Mouse (Mus musculus) ES-E14 (cell line): ENCODE data around the gene Vsir. TPM values are rescaled to one million over a fixed set of nuclear protein-coding genes. Genes with fewer than 3 reads are reported as not detected.

Source experiments
- DNase-seq: peaks from one replicate; pipeline ENCODE4 v3.0.0-alpha.2; 2013; ENCODE audit warnings: low read depth, low spot score
- H3K27ac ChIP-seq: 2 replicates; pipeline ENCODE4 v1.5.1; 2012; ENCODE audit warnings: low read depth, mild to moderate bottlenecking, low read length, moderate library complexity, mixed read lengths; ENCODE audit not compliant: poor library complexity, insufficient read depth, severe bottlenecking
- H3K36me3 ChIP-seq: 2 replicates; pipeline ENCODE4 v1.6.1; 2012; ENCODE audit warnings: mild to moderate bottlenecking, low read length, moderate library complexity, mixed read lengths; ENCODE audit not compliant: control insufficient read depth, poor library complexity, insufficient read depth, severe bottlenecking
- H3K4me1 ChIP-seq, 2 experiments: fragments of 150-350 bp in 1 of 2; sonication (generic) in 1 of 2; 2 replicates each; pipeline ENCODE4 v1.6.1; 2012; ENCODE audit warnings: low read length in 2 of 2, mild to moderate bottlenecking in 1 of 2, mixed read lengths in 1 of 2; ENCODE audit not compliant: control insufficient read depth in 2 of 2, insufficient read depth in 2 of 2, poor library complexity in 1 of 2
- H3K4me3 ChIP-seq, 2 experiments: fragments of 150-350 bp in 1 of 2; sonication (generic) in 1 of 2; 2 replicates each; pipeline ENCODE4 v1.5.1; 2012; ENCODE audit warnings: low read length in 2 of 2, low read depth in 1 of 2, mild to moderate bottlenecking in 1 of 2, mixed read lengths in 1 of 2; ENCODE audit not compliant: insufficient read depth in 1 of 2, poor library complexity in 1 of 2, severe bottlenecking in 1 of 2
- H3K9ac ChIP-seq: 2 replicates; pipeline ENCODE4 v1.6.1; 2012; ENCODE audit warnings: low read depth, mild to moderate bottlenecking, low read length, mixed read lengths; ENCODE audit not compliant: poor library complexity, insufficient read depth, severe bottlenecking
- H3K9me3 ChIP-seq: fragments of 150-350 bp; sonication (generic); 2 replicates; pipeline ENCODE4 v1.6.1; 2012; ENCODE audit warnings: low read depth, mild to moderate bottlenecking, low read length; ENCODE audit not compliant: control insufficient read depth, insufficient read depth
- CHD2 ChIP-seq: IDR thresholded peaks from 2 replicates; pipeline ENCODE4 v1.6.1; 2014; ENCODE audit warnings: mild to moderate bottlenecking, low read depth, low read length, inconsistent platforms
- HCFC1 ChIP-seq: IDR thresholded peaks from 2 replicates; pipeline ENCODE4 v1.6.1; 2012; ENCODE audit warnings: low read length, inconsistent platforms, borderline replicate concordance; ENCODE audit not compliant: insufficient read depth
- MAFK ChIP-seq: IDR thresholded peaks from 2 replicates; pipeline ENCODE4 v1.6.1; 2014; ENCODE audit warnings: mild to moderate bottlenecking, low read depth, low read length, inconsistent platforms; ENCODE audit not compliant: insufficient read depth
- ZC3H11A ChIP-seq: IDR thresholded peaks from 2 replicates; pipeline ENCODE4 v1.6.1; 2012; ENCODE audit warnings: low read depth, mild to moderate bottlenecking, inconsistent platforms, low read length, borderline replicate concordance
- ZNF384 ChIP-seq: IDR thresholded peaks from 2 replicates; pipeline ENCODE4 v1.6.1; 2012; ENCODE audit warnings: low read depth, low read length, inconsistent platforms
- in situ Hi-C, 2 experiments: fragments of 600-800 bp; cut with MboI; formaldehyde crosslinking; loops; one replicate each; pipeline ENCODE4 v1.15.1; 2025; ENCODE audit warnings: low sequenced_read_pairs in 2 of 2, inconsistent platforms in 1 of 2; ENCODE audit not compliant: unreplicated experiment in 2 of 2
- total RNA-seq: library from RNA; depleted of rRNA; stranded (reverse); fragments of 300-350 nt; gene quantifications from 2 replicates; pipeline ENCODE4 v1.2.3, GENCODE M21; 2012

The Vsir gene
- total RNA-seq, 1 experiment: 5.5 TPM

- Histone ChIP-seq H3K9me3 (no peaks in the 10 kb centered on the region), H3K36me3 (no peaks in the 10 kb centered on the region), H3K4me1 (no peaks in the 10 kb centered on the region), H3K9ac (no peak overlapping the region), H3K4me3 (no peak overlapping the region), H3K27ac (no peak overlapping the region)
- TF ChIP-seq ZNF384: no peak
- TF ChIP-seq MAFK: no peak
- no peak for TF ChIP-seq ZC3H11A
- TF ChIP-seq CHD2: no peak
- no peak for TF ChIP-seq HCFC1
- in situ Hi-C loops: no loop called here
- DNase-seq: no peak
Measured at GRCm38 (mm10) chr10:60334583-60334982, 12.1 kb upstream of the Vsir start.

GRCm38 (mm10) chr10:60335021-60335420 is 11.6 kb upstream of the Vsir start:
- in situ Hi-C loops: no loop called here

GRCm38 (mm10) chr10:60341528-60341927 is 5.1 kb upstream of the Vsir start:
- no peak overlapping the region for H3K27ac ChIP-seq
- H3K4me3 ChIP-seq: no peak overlapping the region
- no peaks in the 10 kb centered on the region for H3K36me3 ChIP-seq
- TF ChIP-seq ZNF384 (no peak), CHD2 (no peak), MAFK (no peak), HCFC1 (no peak), ZC3H11A (no peak)
- in situ Hi-C loops: no loop called here
- no peak overlapping the region for H3K9ac ChIP-seq
- no peak for DNase-seq
- 0 out of 4 replicates have a peak, but pooled peaks cover 0 to 2% of the 10 kb centered on the region in 2 experiments for H3K4me1 ChIP-seq
- H3K9me3 ChIP-seq: no peaks in the 10 kb centered on the region

More at GRCm38 (mm10) chr10:60335021-60335420, 11.6 kb upstream of the Vsir start:
- no peaks in the 10 kb centered on the region for H3K9me3 ChIP-seq
- H3K9ac ChIP-seq: no peak overlapping the region
- no peaks in the 10 kb centered on the region for H3K4me1 ChIP-seq
- no peak overlapping the region for H3K27ac ChIP-seq
- H3K36me3 ChIP-seq: no peaks in the 10 kb centered on the region
- no peak for DNase-seq
- no peak overlapping the region for H3K4me3 ChIP-seq
- TF ChIP-seq ZC3H11A: no peak
- TF ChIP-seq ZNF384: no peak
- TF ChIP-seq MAFK: no peak
- no peak for TF ChIP-seq CHD2
- TF ChIP-seq HCFC1: no peak

GRCm38 (mm10) chr10:60344111-60344510 is 2.5 kb upstream of the Vsir start:
- Histone ChIP-seq H3K4me3 (no peak overlapping the region), H3K4me1 (0 out of 4 replicates have a peak, but pooled peaks cover 0 to 2% of the 10 kb centered on the region in 2 experiments), H3K9ac (no peak overlapping the region), H3K27ac (no peak overlapping the region), H3K36me3 (no peaks in the 10 kb centered on the region), H3K9me3 (no peaks in the 10 kb centered on the region)
- in situ Hi-C loops: no loop called here
- TF ChIP-seq CHD2: no peak
- TF ChIP-seq MAFK: no peak
- TF ChIP-seq ZNF384: no peak
- TF ChIP-seq HCFC1: no peak
- TF ChIP-seq ZC3H11A: no peak
- no peak for DNase-seq
